Mouse (Mus musculus): ENCODE measurements around the gene Tmem47.

Gene Tmem47

GRCm38 (mm10) chrX:81070210-81070803 is at the start of gene Tmem47:
TSS of gene Tmem47 (plus strand) at chrX:81070698.
- no peak for DNase-seq (ENCODE audit: low read depth)

- DNase-seq (ENCODE audit: low read depth) = no peak
Measured at GRCm38 (mm10) chrX:81070804-81071461, 435 bp downstream of the Tmem47 start.

GRCm38 (mm10) chrX:81071746-81072640 is 1.5 kb downstream of the Tmem47 start:
- DNase-seq (ENCODE audit: low read depth) = no peak

- no peak for DNase-seq (ENCODE audit: low read depth)
Measured at GRCm38 (mm10) chrX:81072651-81073050, 2.2 kb downstream of the Tmem47 start.

GRCm38 (mm10) chrX:81073834-81074233 is 3.3 kb downstream of the Tmem47 start:
- DNase-seq (ENCODE audit: low read depth) = no peak

GRCm38 (mm10) chrX:81078522-81078921 is 8.0 kb downstream of the Tmem47 start:
- no peak for DNase-seq (ENCODE audit: low read depth)

- DNase-seq (ENCODE audit: low read depth) = no peak
Measured at GRCm38 (mm10) chrX:81080996-81081395, 10.5 kb downstream of the Tmem47 start.

GRCm38 (mm10) chrX:81085025-81085752 is 14.7 kb downstream of the Tmem47 start:
- no peak for DNase-seq (ENCODE audit: low read depth)

- no peak for DNase-seq (ENCODE audit: low read depth)
Measured at GRCm38 (mm10) chrX:81147416-81147815, 76.9 kb downstream of the Tmem47 start.
